Mouse (Mus musculus) hindbrain, embryonic 14.5 days (tissue): ENCODE results near the gene Metap2. TPM values are rescaled to one million over a fixed set of nuclear protein-coding genes. Genes with fewer than 3 reads are reported as not detected.

ENCODE experiments used
- ATAC-seq: fragments of 200-750 bp; cut with Nextera tagmentation; 2 replicates; pipeline ENCODE4 v1.8.0; 2017; ENCODE audit warnings: moderate number of reproducible peaks, mild to moderate bottlenecking, moderate TSS enrichment, moderate library complexity; ENCODE audit not compliant: low FRiP score
- DNase-seq: peaks from one replicate; pipeline ENCODE4 v3.0.0-alpha.2; 2015; ENCODE audit warnings: low spot score
- H3K27ac ChIP-seq: fragments of 300-500 bp; sonication (generic); 2 replicates; pipeline ENCODE4 v1.5.1; 2014; ENCODE audit warnings: mild to moderate bottlenecking, moderate library complexity
- H3K27me3 ChIP-seq: fragments of 300-500 bp; sonication (generic); 2 replicates; pipeline ENCODE4 v1.6.1; 2014; ENCODE audit warnings: mild to moderate bottlenecking, low read length, mixed read lengths; ENCODE audit not compliant: control insufficient read depth, insufficient read depth
- H3K36me3 ChIP-seq: fragments of 300-500 bp; sonication (generic); replicated peaks from 2 replicates; pipeline ENCODE4 v1.6.1; 2014; ENCODE audit not compliant: control insufficient read depth, insufficient read depth
- H3K4me1 ChIP-seq: fragments of 300-500 bp; sonication (generic); replicated peaks from 2 replicates; pipeline ENCODE4 v1.6.1; 2014; ENCODE audit warnings: antibody characterized with exemption, low read length, mixed read lengths; ENCODE audit not compliant: control insufficient read depth, insufficient read depth
- H3K4me2 ChIP-seq: fragments of 300-500 bp; sonication (generic); replicated peaks from 2 replicates; pipeline ENCODE4 v1.6.1; 2014; ENCODE audit warnings: mild to moderate bottlenecking, moderate library complexity
- H3K4me3 ChIP-seq: fragments of 300-500 bp; sonication (generic); replicated peaks from 2 replicates; pipeline ENCODE4 v1.5.1; 2014; ENCODE audit warnings: mild to moderate bottlenecking, low read length
- H3K9ac ChIP-seq: fragments of 300-500 bp; sonication (generic); 2 replicates; pipeline ENCODE4 v1.6.1; 2014
- H3K9me3 ChIP-seq: fragments of 300-500 bp; sonication (generic); 2 replicates; pipeline ENCODE4 v1.6.1; 2016; ENCODE audit warnings: low read length; ENCODE audit not compliant: control insufficient read depth
- WGBS: fragments of 180-500 bp; shearing (Covaris S2); extraction: QIAGEN DNeasy Blood & Tissue Kit; methylation state at CpG from one replicate; pipeline ENCODE4 v1.1.7; 2014; 5-methylcytosine and 5-hydroxymethylcytosine counted together
- polyA plus RNA-seq: library from polyadenylated mRNA; unstranded; fragments of >200 nt; fragmentation: Nextera tagmentation; extraction: Ambion mirVana; gene quantifications from 2 replicates; pipeline ENCODE4 v1.2.1, GENCODE M21; 2014

The Metap2 gene
- polyA plus RNA-seq, 1 experiment from 2014 or later, result 161 TPM

GRCm38 (mm10) chr10:93932020-93932419 is 35.1 kb upstream of the Metap2 start:
- no peak overlapping the region for H3K9ac ChIP-seq
- ATAC-seq (no peak), DNase-seq (no peak)
- WGBS, result 79% methylated on average over 5 of the region's 5 CpGs
- H3K27ac ChIP-seq, result no peak overlapping the region
- no peaks in the 10 kb centered on the region for H3K27me3 ChIP-seq
- no peaks in the 10 kb centered on the region for H3K4me1 ChIP-seq
- H3K9me3 ChIP-seq, result peaks cover 4% of the 10 kb centered on the region
- no peaks in the 10 kb centered on the region for H3K36me3 ChIP-seq
- no peak overlapping the region for H3K4me2 ChIP-seq
- no peak overlapping the region for H3K4me3 ChIP-seq

- H3K4me1 ChIP-seq, result no peaks in the 10 kb centered on the region
- no peak overlapping the region for H3K4me3 ChIP-seq
- H3K9ac ChIP-seq, result no peak overlapping the region
- 82% methylated on average over 9 of the region's 9 CpGs for WGBS
- peaks cover 4% of the 10 kb centered on the region for H3K9me3 ChIP-seq
- H3K36me3 ChIP-seq, result no peaks in the 10 kb centered on the region
- no peak for ATAC-seq
- no peak overlapping the region for H3K4me2 ChIP-seq
- no peak overlapping the region for H3K27ac ChIP-seq
- no peak for DNase-seq
- no peaks in the 10 kb centered on the region for H3K27me3 ChIP-seq
Observed at GRCm38 (mm10) chr10:93931431-93931830, 34.5 kb upstream of the Metap2 start.

- no peaks in the 10 kb centered on the region for H3K36me3 ChIP-seq
- no peak for DNase-seq
- H3K27ac ChIP-seq, result no peak overlapping the region
- 78% methylated on average over 4 of the region's 4 CpGs for WGBS
- no peaks in the 10 kb centered on the region for H3K27me3 ChIP-seq
- H3K9ac ChIP-seq, result no peak overlapping the region
- no peak overlapping the region for H3K4me3 ChIP-seq
- no peaks in the 10 kb centered on the region for H3K4me1 ChIP-seq
- H3K4me2 ChIP-seq, result no peak overlapping the region
- ATAC-seq, result no peak
- H3K9me3 ChIP-seq, result peaks cover 4% of the 10 kb centered on the region
Observed at GRCm38 (mm10) chr10:93930236-93930824, 33.4 kb upstream of the Metap2 start.

GRCm38 (mm10) chr10:93924666-93925065 is 27.8 kb upstream of the Metap2 start:
- no peak for DNase-seq
- no peak overlapping the region for H3K4me3 ChIP-seq
- H3K27me3 ChIP-seq, result no peaks in the 10 kb centered on the region
- no peak overlapping the region for H3K4me2 ChIP-seq
- 82% methylated on average over 5 of the region's 5 CpGs for WGBS
- no peak overlapping the region for H3K9ac ChIP-seq
- H3K27ac ChIP-seq, result no peak overlapping the region
- H3K9me3 ChIP-seq, result peaks cover 4% of the 10 kb centered on the region
- ATAC-seq, result no peak
- H3K36me3 ChIP-seq, result no peaks in the 10 kb centered on the region
- H3K4me1 ChIP-seq, result no peaks in the 10 kb centered on the region

- no peak for DNase-seq
- Histone ChIP-seq H3K27ac (no peak overlapping the region), H3K9me3 (no peaks in the 10 kb centered on the region), H3K4me2 (no peak overlapping the region), H3K27me3 (no peaks in the 10 kb centered on the region), H3K9ac (no peak overlapping the region), H3K4me1 (0 out of 2 replicates have a peak, but pooled peaks cover 6% of the 10 kb centered on the region), H3K4me3 (no peak overlapping the region), H3K36me3 (no peaks in the 10 kb centered on the region)
- 95% methylated on average over 4 of the region's 4 CpGs for WGBS
- ATAC-seq, result no peak
Observed at GRCm38 (mm10) chr10:93921160-93921559, 24.3 kb upstream of the Metap2 start.

- no peak for DNase-seq
- no peak overlapping the region for H3K4me2 ChIP-seq
- H3K36me3 ChIP-seq, result no peaks in the 10 kb centered on the region
- no peak overlapping the region for H3K27ac ChIP-seq
- no peak overlapping the region for H3K9ac ChIP-seq
- no peak for ATAC-seq
- H3K4me3 ChIP-seq, result no peak overlapping the region
- no peaks in the 10 kb centered on the region for H3K9me3 ChIP-seq
- 74% methylated on average over 13 of the region's 13 CpGs for WGBS
- no peaks in the 10 kb centered on the region for H3K27me3 ChIP-seq
- H3K4me1 ChIP-seq, result 0 out of 2 replicates have a peak, but pooled peaks cover 6% of the 10 kb centered on the region
Observed at GRCm38 (mm10) chr10:93919227-93919626, 22.3 kb upstream of the Metap2 start.

GRCm38 (mm10) chr10:93918701-93919100 is 21.8 kb upstream of the Metap2 start:
- H3K27me3 ChIP-seq, result no peaks in the 10 kb centered on the region
- H3K4me1 ChIP-seq, result 0 out of 2 replicates have a peak, but pooled peaks cover 6% of the 10 kb centered on the region
- H3K27ac ChIP-seq, result no peak overlapping the region
- DNase-seq, result no peak
- no peaks in the 10 kb centered on the region for H3K9me3 ChIP-seq
- no peak overlapping the region for H3K4me2 ChIP-seq
- ATAC-seq, result no peak
- no peaks in the 10 kb centered on the region for H3K36me3 ChIP-seq
- 49% methylated on average over 6 of the region's 6 CpGs for WGBS
- no peak overlapping the region for H3K4me3 ChIP-seq
- H3K9ac ChIP-seq, result no peak overlapping the region

GRCm38 (mm10) chr10:93918087-93918486 is 21.2 kb upstream of the Metap2 start:
- Histone ChIP-seq H3K9ac (no peak overlapping the region), H3K27ac (no peak overlapping the region), H3K27me3 (no peaks in the 10 kb centered on the region), H3K4me1 (0 out of 2 replicates have a peak, but pooled peaks cover 6% of the 10 kb centered on the region), H3K36me3 (no peaks in the 10 kb centered on the region), H3K9me3 (no peaks in the 10 kb centered on the region), H3K4me3 (no peak overlapping the region), H3K4me2 (no peak overlapping the region)
- WGBS, result 91% methylated on average over 2 of the region's 2 CpGs
- ATAC-seq, result no peak
- DNase-seq, result no peak

GRCm38 (mm10) chr10:93916778-93917177 is 19.9 kb upstream of the Metap2 start:
- H3K27ac ChIP-seq, result no peak overlapping the region
- 0 out of 2 replicates have a peak, but pooled peaks cover 6% of the 10 kb centered on the region for H3K4me1 ChIP-seq
- ATAC-seq (no peak), DNase-seq (no peak)
- no peaks in the 10 kb centered on the region for H3K36me3 ChIP-seq
- WGBS, result 74% methylated on average over 2 of the region's 2 CpGs
- no peaks in the 10 kb centered on the region for H3K9me3 ChIP-seq
- no peak overlapping the region for H3K4me3 ChIP-seq
- H3K27me3 ChIP-seq, result no peaks in the 10 kb centered on the region
- H3K9ac ChIP-seq, result no peak overlapping the region
- no peak overlapping the region for H3K4me2 ChIP-seq
